Comparison of ENCODE assay signal across 8 mouse cellular contexts in genomic region chr3:101577361-101577760, GRCm38 (mm10). TPM values are rescaled to one million over a fixed set of nuclear protein-coding genes. Genes with fewer than 3 reads are reported as not detected.
DNase-seq lines count a peak whose midpoint lies in the region; ATAC-seq lines count a peak whose summit lies in the region.

No protein-coding gene starts in this region.

- H3K27ac ChIP-seq in forebrain, embryonic 13.5 days, result peak overlapping the region; percentile 28
- no peak overlapping the region for H3K27ac ChIP-seq in liver, embryonic 12.5 days

- peaks cover 15% of the 10 kb centered on the region for H3K4me1 ChIP-seq in forebrain, embryonic 13.5 days
- H3K4me1 ChIP-seq in liver, embryonic 12.5 days, result 0 out of 2 replicates have a peak, but pooled peaks cover 5% of the 10 kb centered on the region

- no peak overlapping the region for H3K4me2 ChIP-seq in forebrain, embryonic 13.5 days
- H3K4me2 ChIP-seq in liver, embryonic 12.5 days, result no peak overlapping the region

- peak; percentile 63 for DNase-seq in adrenal gland, postnatal 14 days
- DNase-seq in adrenal gland, postnatal 25 days, result no peak
- DNase-seq in MN1 (ENCODE audit: low spot score), result peak; percentile 92
- DNase-seq in kidney, postnatal 36 days, result peak; percentile 65 to 74
- no peak for DNase-seq in right cerebral cortex, adult 2 months (ENCODE audit: low spot score in 2 of 2)

- peaks cover 80% of the 10 kb centered on the region for H3K36me3 ChIP-seq in forebrain, embryonic 13.5 days (ENCODE audit: poor library complexity, severe bottlenecking)
- H3K36me3 ChIP-seq in liver, embryonic 12.5 days, result peaks cover 77% of the 10 kb centered on the region

- 55% methylated on average over 5 of the region's 5 CpGs for WGBS in forebrain, embryonic 13.5 days
- WGBS in liver, embryonic 12.5 days (ENCODE audit: insufficient replicate concordance), result 80% methylated on average over 5 of the region's 5 CpGs

- no peaks in the 10 kb centered on the region for H3K27me3 ChIP-seq in forebrain, embryonic 13.5 days
- H3K27me3 ChIP-seq in liver, embryonic 12.5 days (replicated peaks), result no peaks in the 10 kb centered on the region

- no peak overlapping the region for H3K9ac ChIP-seq in forebrain, embryonic 13.5 days
- no peak overlapping the region for H3K9ac ChIP-seq in liver, embryonic 12.5 days

- H3K4me3 ChIP-seq in forebrain, embryonic 13.5 days, result no peak overlapping the region
- H3K4me3 ChIP-seq in liver, embryonic 12.5 days, result no peak overlapping the region

- ATAC-seq in forebrain, embryonic 13.5 days, result peak; percentile 55
- no peak for ATAC-seq in liver, embryonic 12.5 days
- no peak for ATAC-seq in erythroblast, adult 5-6 weeks (replicated peaks; ENCODE audit: low FRiP score, poor library complexity, severe bottlenecking)

- no peaks in the 10 kb centered on the region for H3K9me3 ChIP-seq in forebrain, embryonic 13.5 days (replicated peaks)
- no peaks in the 10 kb centered on the region for H3K9me3 ChIP-seq in liver, embryonic 12.5 days (replicated peaks)

RNA-seq across cellular contexts. Expression of gene Atp1a1, which starts 27.1 kb away (rescaled TPM):
- 548 and 554 TPM in 2 replicates for total RNA-seq in adrenal gland, postnatal 14 days (2021)
- total RNA-seq in adrenal gland, postnatal 25 days (2021), result 768 and 861 TPM in 2 replicates
- 32.5 and 34.0 TPM in 2 replicates for polyA plus RNA-seq in forebrain, embryonic 13.5 days (2015; fragmentation: Nextera tagmentation; extraction: Ambion mirVana)
- polyA plus RNA-seq in liver, embryonic 12.5 days (2016; fragmentation: Nextera tagmentation; extraction: Ambion mirVana), result 54.1 and 55.2 TPM in 2 replicates
- total RNA-seq in erythroblast, adult 5-6 weeks (2015; ENCODE audit: low replicate concordance), result 24.4 and 27.4 TPM in 2 replicates
- 36.5 and 36.7 TPM in 2 replicates for total RNA-seq in erythroblast, adult 5-6 weeks (2017; ENCODE audit: low replicate concordance)

Comparison
In these comparisons a context has a peak if more than half of its experiments do, and no peak if none do; other contexts are left out.
1. DNase-seq: peak in adrenal gland, postnatal 14 days (single experiment), MN1 (single experiment) and kidney, postnatal 36 days (2 of 2); none in adrenal gland, postnatal 25 days (single experiment) and right cerebral cortex, adult 2 months (0 of 2).
2. RNA of gene Atp1a1, which starts 27.1 kb away (total RNA-seq): 768 to 861 TPM in adrenal gland, postnatal 25 days and 548 to 554 TPM in adrenal gland, postnatal 14 days; 24.4 to 36.7 TPM in erythroblast, adult 5-6 weeks; every median in the first group is over 10 times any median in the second.